Mouse (Mus musculus) retina, embryonic 14.5 days (tissue): ENCODE measurements at regions not wholly inside any gene's neighbourhood (a gene's known extent, or its start where the extent isn't known, plus 50 kb on each side); places are given as distances from the start of the nearest gene placed in this dataset.
A peak's percentile ranks its signal among the peaks of the same experiment; 100 is the strongest.

Experiments used
- DNase-seq: peaks from one replicate; pipeline ENCODE4 v3.0.0-alpha.2; 2015; ENCODE audit warnings: low spot score

DNA sequence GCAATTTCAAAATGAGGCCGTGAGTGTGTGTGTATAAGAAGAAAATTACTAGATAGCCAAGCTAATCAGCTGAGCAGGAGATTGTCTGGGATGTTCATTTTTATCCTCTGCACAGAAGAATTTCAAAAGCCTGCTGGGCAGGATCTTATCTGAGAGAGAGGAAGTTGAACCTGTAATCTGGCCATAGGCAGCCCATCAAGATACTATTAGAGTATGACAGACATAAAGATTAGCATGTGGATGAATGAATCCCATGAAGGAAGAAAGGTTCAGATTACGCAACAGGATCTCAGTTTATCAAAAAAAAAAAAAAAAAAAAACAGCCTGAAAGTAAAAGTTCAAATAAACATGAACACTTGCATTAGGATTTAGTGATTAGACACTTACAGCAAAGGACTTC, 317.3 kb upstream of the C030005K15Rik start:
- no peak for DNase-seq

- no peak for DNase-seq
Measured at GRCm38 (mm10) chr10:98044579-98044978, 318.0 kb upstream of the C030005K15Rik start.

DNA sequence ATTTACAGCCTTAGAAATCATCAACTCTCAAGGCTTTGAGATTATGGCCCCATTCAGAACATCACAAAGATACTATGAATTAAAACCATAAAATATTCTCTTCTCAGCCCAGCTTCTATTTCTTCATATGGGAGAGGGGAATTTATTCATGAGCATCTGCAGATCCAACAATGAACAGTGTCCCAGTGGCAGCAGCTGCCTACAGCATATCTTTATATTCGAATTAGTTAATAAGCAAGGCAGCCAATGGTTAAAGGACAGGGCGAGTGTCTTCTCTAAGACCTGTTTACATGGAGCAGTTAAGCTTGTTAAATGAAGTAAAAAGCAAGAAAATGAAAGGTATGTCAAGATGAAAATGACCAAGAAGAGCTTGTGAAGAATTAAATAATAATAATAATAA, 346.9 kb upstream of the C030005K15Rik start:
- DNase-seq, result no peak

DNA sequence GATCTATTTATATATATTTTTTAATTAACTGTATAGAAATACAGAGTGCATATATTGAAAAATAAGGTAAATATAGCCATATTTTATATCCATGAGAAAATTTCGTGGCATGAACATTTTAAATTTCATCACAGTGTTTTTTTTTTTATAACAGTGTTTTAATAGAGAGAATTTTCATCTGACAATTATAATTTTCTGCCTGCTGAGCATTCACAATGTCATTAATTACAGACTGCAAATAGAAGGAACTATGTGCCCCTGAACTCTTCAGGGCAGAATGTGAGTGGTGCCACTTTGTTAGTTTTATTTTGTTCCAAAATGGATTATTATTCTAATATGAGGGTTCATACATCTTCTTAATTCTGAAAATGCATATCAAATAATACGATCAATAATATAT, 358.3 kb upstream of the C030005K15Rik start:
- DNase-seq, result peak; percentile 65

DNA sequence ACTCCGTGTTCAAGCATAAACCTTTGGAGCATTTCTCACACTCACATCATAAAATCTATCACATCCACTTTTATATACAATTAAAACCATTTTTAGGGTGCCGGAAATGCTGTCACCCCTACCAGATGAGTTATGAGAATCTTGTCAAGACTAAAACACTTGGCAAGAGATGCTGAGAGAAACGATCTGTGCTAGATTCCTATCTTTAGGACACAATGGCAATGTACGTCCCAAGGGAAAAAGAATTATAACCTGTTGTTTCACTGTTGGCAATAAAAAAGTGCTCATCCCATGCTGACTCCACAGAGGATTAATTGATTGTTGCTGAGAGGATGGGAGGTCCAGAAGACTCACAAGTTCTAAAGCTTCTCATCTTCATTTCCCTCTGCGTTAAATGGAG, 389.7 kb upstream of the C030005K15Rik start:
- DNase-seq, result no peak

DNA sequence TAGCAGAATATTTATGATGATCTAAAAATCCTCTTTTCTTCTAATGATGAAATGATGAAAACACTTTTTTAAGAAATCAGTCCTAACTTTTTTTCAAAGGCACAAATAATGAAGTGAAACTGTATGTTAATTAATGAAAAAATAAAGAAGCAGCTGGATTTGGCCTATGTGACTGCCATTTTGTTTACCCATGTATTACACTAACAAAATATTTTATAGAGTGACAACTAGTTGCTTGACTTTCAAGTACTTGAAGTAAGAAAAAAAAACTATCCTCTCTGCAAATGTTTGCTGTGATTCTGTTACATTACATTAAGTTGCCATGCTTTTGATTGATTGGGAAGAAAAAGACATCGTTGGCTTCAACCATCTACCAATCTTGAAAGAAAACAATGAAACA, 399.2 kb upstream of the C030005K15Rik start:
- no peak for DNase-seq

GRCm38 (mm10) chr10:98135026-98135425, 408.5 kb upstream of the C030005K15Rik start:
- DNase-seq, result no peak

GRCm38 (mm10) chr10:98145773-98146172, 419.2 kb upstream of the C030005K15Rik start:
- DNase-seq, result no peak

DNA sequence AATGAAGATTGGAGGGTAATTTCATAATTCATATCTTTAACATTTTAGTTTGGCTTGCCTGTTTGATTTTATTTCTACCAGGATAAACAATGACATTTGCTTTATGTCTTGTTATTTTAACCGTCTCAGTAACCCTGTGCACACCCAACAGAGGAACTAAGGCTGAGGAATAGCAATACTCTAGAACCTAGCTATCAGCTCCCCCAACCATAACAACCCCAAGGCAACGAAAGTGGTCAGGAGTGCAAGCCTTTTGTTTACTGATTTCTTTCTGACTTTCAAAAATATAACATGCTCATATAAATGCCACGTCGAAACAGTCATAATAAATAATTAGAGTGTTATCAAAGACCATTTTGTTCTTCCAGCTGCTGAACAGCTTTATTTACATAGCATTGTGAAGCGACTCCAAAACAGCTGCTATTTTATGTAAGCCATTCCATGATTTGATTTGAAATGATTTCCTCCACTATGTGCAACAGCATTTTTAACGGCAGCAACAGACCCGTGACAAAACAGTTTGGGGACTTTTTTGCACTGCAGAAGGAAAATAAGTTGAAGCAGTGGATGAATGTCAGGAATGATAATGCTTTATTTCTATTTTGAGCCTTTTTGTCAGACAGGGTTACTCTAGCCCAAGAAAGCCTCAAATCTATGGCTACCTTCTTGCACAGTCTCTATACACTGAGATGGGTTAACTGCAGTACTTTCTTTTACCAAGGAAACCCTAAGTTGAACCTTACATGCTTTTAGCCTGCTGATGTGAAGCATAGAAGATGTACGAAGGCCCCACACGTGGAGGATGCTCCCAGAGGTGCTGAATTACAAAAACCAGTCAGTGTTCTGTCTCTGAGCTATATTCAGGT, 420.7 kb upstream of the C030005K15Rik start:
- DNase-seq, result no peak

- DNase-seq, result no peak
Measured at GRCm38 (mm10) chr10:98155982-98156381, 429.4 kb upstream of the C030005K15Rik start.

DNA sequence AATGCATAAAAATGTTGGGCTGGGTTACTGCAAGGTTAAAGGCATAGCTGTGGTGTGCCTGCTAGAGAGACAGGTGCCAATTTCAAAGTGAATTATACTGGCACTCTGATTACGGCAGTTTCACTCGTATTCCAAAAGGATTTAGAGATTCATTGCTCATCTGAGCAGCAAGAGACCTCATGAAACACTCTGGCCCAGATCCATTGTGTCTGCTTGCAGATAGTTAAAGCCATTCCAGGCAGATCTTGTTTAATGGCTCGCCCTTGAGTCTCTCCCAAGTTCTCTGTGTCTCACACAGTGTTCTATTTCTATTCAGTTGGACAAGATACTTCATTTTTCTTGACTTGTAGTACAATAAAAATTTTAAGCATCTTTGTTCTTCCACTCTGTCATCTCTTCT, 459.1 kb upstream of the C030005K15Rik start:
- no peak for DNase-seq

GRCm38 (mm10) chr10:98196852-98197251, 470.3 kb upstream of the C030005K15Rik start:
- DNase-seq, result no peak

DNA sequence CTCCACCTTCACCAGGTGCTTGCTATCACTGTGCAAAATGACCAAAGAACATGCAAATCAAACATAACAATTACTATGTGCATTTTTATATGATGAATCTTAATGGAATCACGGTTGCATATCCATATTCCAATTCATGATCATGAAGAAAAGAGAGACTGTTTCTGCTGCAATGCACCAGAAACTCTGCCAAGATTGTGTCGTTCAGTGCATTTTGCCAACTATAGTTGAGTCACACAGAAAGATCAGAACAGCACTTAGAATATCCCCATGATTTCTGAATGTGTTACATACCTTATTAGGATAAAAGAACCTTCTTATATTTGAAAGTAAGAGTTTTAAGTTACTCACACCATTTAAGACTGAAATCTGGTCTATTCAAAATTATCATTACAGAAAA, 483.7 kb upstream of the C030005K15Rik start:
- DNase-seq, result no peak

DNA sequence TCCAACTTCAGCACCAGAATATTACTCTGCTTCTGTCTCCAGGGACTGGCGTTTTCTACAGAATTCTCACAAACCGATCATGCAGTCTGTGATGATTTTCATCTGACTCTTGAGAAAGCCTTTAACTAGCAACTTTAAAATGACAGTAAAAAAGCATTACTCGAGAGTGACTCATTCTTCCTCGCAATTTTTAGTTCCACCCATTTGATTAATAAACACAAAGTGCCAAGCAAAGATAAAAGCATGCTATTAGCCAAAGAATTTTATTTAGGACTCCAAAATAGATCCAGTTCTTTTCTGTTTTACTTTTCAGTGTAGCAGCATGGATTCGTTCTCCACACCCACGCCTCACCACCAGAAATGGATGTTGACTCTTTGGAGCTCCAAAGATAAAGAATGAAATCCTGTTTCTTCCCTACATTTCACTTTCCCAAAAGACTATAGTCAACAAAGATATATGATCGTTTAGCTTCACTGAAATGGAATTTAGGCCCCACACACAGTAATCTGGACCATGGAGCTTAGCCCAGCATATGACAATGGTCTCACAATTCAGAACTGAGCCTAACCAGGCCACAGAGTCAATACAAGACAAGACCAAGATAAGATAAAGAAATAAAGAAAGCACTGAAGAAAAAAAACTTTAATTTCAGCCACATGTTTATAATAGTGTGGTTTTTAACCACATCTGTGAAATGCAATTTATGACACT, 486.5 kb upstream of the C030005K15Rik start:
- DNase-seq, result no peak

DNA sequence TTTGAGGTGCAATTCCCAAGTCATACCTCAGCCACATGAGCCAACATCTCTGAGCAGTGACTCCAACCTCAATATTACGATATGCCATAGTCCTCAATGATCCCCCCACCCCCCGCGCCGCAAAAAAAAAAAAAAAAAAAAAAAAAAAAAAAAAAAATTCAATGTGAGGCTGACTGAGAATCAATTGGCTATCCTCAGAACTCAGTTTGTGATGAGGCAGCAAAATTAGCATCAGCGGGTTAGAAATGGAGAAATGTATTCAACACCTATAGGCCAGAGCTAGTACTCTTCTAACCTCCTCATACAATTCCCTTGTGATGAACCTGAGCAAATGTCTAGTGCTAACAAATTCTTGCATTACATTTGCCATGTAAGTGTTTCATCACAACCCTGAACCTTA, 504.5 kb upstream of the C030005K15Rik start:
- DNase-seq, result no peak

DNA sequence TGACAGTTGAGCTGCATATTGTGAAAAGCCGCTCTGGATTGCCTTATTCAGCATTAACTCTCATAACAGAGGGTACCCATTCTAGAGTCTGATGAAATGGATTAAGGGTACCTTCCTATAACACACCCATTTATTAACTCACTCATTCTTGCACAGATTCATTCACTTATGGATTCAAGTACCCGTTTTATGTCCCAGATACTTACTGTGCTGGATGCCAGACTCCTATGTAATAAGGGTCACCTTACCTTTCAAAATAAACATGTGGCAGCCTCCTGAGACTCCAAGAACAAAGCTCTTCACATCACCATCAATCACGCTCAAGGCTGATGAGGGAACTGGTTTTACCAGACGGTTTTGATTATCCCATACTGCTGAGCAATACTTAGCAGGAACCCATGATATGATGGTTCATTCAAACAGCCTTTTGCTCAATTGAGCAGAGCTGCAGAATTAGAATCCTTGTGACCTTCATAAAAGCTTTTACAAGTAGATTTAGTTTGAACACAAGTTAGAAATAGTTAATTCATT, 505.2 kb upstream of the C030005K15Rik start:
- peak; percentile 2 for DNase-seq

DNA sequence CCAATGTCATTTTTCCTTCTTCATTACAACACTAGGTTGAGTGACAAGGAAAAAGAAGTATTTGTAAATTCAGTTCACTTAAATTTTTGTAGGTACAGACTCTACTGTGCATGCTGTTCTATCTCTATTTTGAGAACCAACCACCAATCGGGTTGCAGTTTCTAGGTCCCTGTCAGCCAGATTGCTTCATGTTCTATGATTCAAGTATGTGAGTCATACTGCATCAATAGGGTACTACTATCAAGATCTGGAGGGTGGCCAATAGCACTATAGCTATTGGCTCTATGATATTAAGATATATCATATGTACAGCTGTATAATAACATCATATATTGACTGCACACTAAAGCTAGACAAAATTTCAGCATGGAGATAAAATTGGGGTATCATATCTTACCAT, 521.8 kb upstream of the C030005K15Rik start:
- DNase-seq, result no peak

DNA sequence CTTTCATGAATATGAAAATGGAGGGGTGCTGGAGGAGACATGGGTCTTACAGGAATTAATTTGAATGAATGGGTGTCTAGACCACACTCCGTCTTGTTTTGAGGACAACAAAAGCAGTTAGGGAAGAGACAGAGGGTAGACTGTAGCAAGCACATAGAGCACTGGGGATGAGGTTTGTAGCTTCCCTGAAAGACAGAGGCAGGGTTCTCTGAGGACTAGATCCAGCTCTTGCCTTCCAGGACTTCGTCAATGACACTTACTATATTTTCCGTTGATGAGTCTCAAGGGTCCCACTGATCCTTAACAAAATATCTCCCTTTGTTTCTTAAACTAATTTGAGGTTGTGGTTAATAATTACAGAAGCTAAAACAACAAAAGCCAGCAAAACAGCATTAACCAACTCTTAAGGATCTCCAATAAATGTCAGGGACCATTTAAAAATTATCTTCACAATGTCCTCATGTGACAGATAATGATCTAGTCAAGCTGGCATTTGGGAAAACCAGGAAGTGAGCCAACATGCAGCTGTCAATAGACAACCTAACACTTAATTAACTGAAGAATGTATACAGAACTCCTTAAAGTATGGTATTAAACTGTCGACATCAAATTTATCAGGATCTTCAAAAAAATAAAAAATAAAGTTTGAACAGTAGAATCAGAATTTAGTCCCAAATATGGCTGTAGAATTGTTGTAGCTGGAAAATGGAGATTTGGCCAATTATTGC, 531.6 kb upstream of the C030005K15Rik start:
- DNase-seq, result no peak

DNA sequence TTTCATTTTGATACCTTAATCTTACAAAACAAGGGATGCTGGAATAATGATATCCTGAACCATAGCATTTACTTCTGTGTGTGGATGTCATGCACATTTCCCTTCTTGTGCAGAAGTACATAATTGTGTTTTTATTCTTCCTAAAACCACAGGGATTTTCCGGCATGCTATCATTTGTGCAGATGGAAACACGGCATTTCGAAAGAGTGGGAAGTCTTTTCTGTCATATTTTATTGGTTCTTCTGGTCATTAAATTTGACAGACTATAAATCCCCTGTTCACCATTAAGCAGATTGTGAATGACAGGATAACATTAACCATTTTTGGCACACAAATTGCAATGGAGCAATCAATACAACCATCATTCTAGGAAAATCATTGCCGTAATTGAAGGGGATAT, 532.7 kb upstream of the C030005K15Rik start:
- no peak for DNase-seq

DNA sequence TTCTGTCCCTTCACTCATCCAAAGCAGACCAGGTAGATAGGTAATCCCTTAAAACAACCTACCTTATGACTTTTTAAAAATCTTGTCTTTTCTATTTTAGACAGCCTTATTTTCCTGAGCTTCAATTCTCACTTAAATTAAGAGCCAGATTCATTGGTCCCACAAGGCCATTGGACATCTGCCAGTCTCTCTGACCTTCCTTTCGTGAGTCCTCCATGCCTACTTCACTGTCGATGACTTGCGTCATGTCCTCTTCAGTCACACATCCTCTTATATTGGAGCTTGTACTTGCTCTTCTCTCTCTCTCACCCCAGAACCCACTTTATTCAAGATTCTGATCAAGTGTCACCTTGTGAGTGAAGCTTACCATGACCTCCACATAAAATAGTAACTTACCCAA, 542.0 kb upstream of the C030005K15Rik start:
- DNase-seq, result no peak

DNA sequence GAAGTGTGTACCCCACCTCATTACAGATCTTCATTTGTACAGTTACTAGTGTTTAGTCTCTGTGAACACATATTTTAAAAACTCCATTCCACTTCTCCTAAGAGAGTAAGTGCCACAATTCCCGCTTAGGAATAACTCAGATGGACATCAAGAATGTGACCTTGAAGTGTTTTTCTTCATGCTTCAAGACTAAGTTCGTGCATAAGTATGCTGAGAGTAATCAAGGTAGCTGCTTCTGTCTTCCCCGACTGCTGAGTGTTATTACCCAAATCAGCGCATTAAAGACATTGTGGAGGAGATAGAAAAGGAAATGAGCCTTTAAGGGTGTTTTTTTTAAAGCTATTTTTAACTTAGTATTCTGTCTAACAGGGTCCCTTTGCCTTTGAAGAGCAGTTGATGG, 565.1 kb upstream of the C030005K15Rik start:
- DNase-seq, result no peak

DNA sequence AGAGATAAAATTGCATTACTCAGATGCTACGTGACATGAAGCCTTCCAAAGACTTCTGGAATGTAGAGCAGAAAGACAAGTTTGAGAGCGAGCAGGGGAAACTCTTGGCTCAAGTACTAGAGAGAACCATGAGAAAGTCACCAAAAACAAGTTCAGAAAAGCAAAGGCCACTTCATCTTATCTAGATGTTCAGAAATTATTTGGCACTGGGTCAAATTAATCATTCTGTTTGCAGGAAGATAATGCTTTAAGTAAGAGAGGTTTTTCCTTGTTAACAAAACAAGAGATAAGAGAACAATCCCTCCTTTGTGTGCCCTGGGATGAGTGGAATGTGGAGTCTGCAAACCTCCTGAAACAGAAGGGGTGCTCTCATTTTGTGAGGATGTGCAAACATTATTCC, 565.6 kb upstream of the C030005K15Rik start:
- DNase-seq, result no peak

DNA sequence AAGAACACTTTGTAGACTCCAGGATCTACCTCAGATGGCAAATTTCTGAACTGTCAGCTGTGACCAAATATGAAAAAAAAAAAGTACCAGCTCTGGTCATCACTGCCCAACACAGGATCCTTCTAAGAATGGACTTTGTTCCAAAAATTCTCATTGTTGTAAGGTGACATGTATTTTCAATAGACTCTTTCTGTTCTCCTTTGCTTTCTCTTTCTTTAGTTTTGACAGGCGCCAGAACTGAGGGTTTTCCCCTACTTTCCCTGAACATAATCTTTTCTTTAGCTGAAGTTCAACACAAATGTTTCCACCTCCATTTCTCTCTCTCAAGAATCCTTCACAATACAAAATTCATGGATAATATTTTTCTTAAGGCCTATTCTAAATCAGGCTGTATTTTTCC, 579.1 kb upstream of the C030005K15Rik start:
- DNase-seq, result no peak
